Mouse (Mus musculus) midbrain, embryonic 11.5 days (tissue): Measurements from ENCODE around the gene Fstl1. TPM values are rescaled to one million over a fixed set of nuclear protein-coding genes. Genes with fewer than 3 reads are reported as not detected.

Experiments
- ATAC-seq: fragments of 200-750 bp; cut with Nextera tagmentation; 2 replicates; pipeline ENCODE4 v1.8.0; 2017; ENCODE audit warnings: moderate TSS enrichment, moderate library complexity; ENCODE audit not compliant: low FRiP score
- DNase-seq: peaks from one replicate; pipeline ENCODE4 v3.0.0; 2015; ENCODE audit warnings: low spot score; ENCODE audit errors: missing footprints
- H3K27ac ChIP-seq: fragments of 300-500 bp; sonication (generic); 2 replicates; pipeline ENCODE4 v1.5.1; 2014; ENCODE audit warnings: low read depth, low read length
- H3K27me3 ChIP-seq: fragments of 300-500 bp; sonication (generic); 2 replicates; pipeline ENCODE4 v1.6.1; 2014; ENCODE audit warnings: mild to moderate bottlenecking, low read length, moderate library complexity, mixed read lengths; ENCODE audit not compliant: control insufficient read depth, insufficient read depth
- H3K36me3 ChIP-seq: fragments of 300-500 bp; sonication (generic); 2 replicates; pipeline ENCODE4 v1.6.1; 2014; ENCODE audit warnings: mild to moderate bottlenecking, low read length, moderate library complexity, mixed read lengths; ENCODE audit not compliant: control insufficient read depth, insufficient read depth
- H3K4me1 ChIP-seq: fragments of 300-500 bp; sonication (generic); 2 replicates; pipeline ENCODE4 v1.6.1; 2014; ENCODE audit warnings: low read length; ENCODE audit not compliant: control insufficient read depth, insufficient read depth
- H3K4me2 ChIP-seq: fragments of 300-500 bp; sonication (generic); 2 replicates; pipeline ENCODE4 v1.6.1; 2014; ENCODE audit warnings: mild to moderate bottlenecking, moderate library complexity
- H3K4me3 ChIP-seq: fragments of 300-500 bp; sonication (generic); 2 replicates; pipeline ENCODE4 v1.5.1; 2014; ENCODE audit warnings: low read depth, low read length
- H3K9ac ChIP-seq: fragments of 300-500 bp; sonication (generic); 2 replicates; pipeline ENCODE4 v1.6.1; 2014; ENCODE audit warnings: low read length
- H3K9me3 ChIP-seq: fragments of 300-500 bp; sonication (generic); 2 replicates; pipeline ENCODE4 v1.6.1; 2016; ENCODE audit warnings: low read length; ENCODE audit not compliant: control insufficient read depth
- WGBS: fragments of 180-500 bp; shearing (Covaris S2); extraction: QIAGEN DNeasy Blood & Tissue Kit; methylation state at CpG from one replicate; pipeline ENCODE4 v1.1.7; 2014; 5-methylcytosine and 5-hydroxymethylcytosine counted together
- polyA plus RNA-seq: library from polyadenylated mRNA; unstranded; fragments of >200 nt; fragmentation: Nextera tagmentation; extraction: Ambion mirVana; gene quantifications from 2 replicates; pipeline ENCODE4 v1.2.1, GENCODE M21; 2014

Fstl1 gene
- polyA plus RNA-seq, 1 experiment from 2014 or later, result 199 TPM

DNA sequence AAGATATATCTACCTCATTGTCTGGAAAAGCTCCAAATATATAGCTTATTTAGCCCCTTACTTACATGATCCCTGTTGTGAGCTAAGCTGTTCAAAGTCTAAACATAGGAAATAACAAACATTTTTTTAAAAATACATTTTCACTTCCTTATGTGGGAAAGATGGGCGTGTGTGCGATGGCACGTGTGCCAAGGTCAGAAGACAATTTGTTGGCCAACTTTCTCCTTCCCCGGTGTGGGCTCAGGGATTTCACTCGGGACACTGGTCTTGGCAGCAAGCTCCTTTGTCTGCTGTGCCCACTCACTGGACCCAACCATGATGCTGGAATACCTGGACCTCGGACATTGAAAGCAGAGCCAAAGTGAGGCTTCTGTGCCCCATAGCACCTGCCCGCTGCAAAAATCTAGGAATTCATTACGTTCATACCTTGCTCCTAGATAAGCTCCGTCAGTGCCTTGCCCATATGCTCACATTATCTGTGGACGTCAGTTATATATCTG, 19.0 kb downstream of the Fstl1 start:
- H3K4me2 ChIP-seq, result no peak overlapping the region
- no peak overlapping the region for H3K9ac ChIP-seq
- no peak for ATAC-seq
- H3K4me3 ChIP-seq, result no peak overlapping the region
- no peaks in the 10 kb centered on the region for H3K9me3 ChIP-seq
- H3K27me3 ChIP-seq, result no peaks in the 10 kb centered on the region
- H3K27ac ChIP-seq, result no peak overlapping the region
- H3K4me1 ChIP-seq, result no peaks in the 10 kb centered on the region
- WGBS, result 93% methylated on average over 10 of the region's 10 CpGs
- no peaks in the 10 kb centered on the region for H3K36me3 ChIP-seq
- DNase-seq, result no peak

DNA sequence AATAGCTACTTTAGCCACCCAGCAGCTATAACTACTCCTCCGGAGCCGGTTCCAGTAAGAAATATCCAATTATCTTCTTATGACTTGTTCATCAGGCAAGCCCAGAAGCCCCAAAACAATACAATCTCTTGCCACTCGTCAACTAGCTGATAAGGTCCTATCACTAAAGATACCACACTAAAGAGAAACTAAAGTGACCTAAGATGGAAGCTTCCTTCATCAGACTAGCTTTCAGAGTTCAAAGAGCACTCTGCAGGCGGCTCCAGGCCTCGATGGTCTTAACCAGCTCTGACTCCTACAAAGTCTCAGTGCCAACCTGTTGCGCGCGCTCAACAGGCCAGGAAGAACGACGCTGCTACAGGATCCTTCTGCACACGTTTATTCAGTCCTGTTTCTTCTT, 19.6 kb downstream of the Fstl1 start:
- H3K4me3 ChIP-seq, result no peak overlapping the region
- no peaks in the 10 kb centered on the region for H3K9me3 ChIP-seq
- 95% methylated on average over 11 of the region's 11 CpGs for WGBS

DNA sequence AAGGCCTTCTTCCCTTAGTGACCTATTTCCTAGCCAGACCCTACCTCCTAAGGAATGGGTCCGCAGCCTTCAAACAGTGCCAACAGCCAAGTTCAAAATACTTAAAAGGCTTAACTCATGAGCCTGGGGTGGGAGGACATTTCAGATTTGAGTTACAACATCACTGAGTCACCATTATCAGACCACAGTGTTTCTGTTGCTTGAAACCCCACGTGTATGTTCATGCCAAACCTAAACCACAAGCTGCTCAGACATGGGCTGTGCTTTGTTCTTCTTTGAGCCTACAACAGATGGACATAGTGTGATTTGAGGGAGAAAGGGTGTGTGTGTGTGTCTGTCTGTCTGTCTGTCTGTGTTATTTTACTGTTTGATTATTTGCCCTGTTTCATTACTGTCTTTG, 24.4 kb downstream of the Fstl1 start:
- ATAC-seq (no peak), DNase-seq (peak; percentile 76)
- H3K4me1 ChIP-seq, result no peaks in the 10 kb centered on the region
- no peaks in the 10 kb centered on the region for H3K27me3 ChIP-seq
- WGBS, result 95% methylated on average over 2 of the region's 2 CpGs
- no peak overlapping the region for H3K4me3 ChIP-seq
- no peak overlapping the region for H3K4me2 ChIP-seq
- H3K27ac ChIP-seq, result no peak overlapping the region
- H3K36me3 ChIP-seq, result peaks cover 9% of the 10 kb centered on the region; the same call in 1 of the 2 replicates
- peaks cover 3% of the 10 kb centered on the region; the same call in 1 of the 2 replicates for H3K9me3 ChIP-seq
- H3K9ac ChIP-seq, result no peak overlapping the region

More for the DNA sequence above, 19.6 kb downstream of the Fstl1 start:
- H3K4me2 ChIP-seq, result no peak overlapping the region
- H3K27ac ChIP-seq, result no peak overlapping the region
- DNase-seq, result no peak
- no peaks in the 10 kb centered on the region for H3K27me3 ChIP-seq
- ATAC-seq, result no peak
- no peaks in the 10 kb centered on the region for H3K4me1 ChIP-seq
- H3K9ac ChIP-seq, result no peak overlapping the region
- H3K36me3 ChIP-seq, result no peaks in the 10 kb centered on the region

DNA sequence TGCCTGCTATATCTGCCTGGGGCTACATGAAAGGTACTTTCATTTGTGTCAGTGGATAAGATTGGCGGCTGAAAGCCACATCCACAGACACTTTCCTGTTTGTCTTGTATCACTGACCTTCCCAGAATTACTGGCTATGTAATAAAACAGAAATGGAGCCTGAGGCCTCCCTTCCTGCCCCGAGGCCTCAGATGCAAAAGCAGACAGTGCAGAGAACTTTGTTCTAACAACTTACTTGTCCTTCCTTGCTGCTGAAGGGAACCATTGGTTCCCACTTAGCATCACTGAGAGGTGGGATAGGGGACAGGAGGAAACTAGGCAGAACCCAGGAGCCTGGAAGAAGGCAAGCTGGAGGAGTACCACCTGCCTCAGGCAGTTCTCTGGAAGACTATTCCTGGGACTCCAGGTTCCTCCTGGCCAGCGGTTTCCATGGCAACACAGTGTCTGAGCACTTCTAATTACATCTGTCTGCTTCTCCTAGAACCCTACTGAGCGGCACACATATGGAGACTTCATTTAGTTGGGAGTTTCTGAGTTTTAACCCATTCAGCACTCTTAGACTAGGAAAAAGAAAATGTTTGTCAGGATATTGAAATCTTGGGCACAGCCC, 26.1 kb downstream of the Fstl1 start:
- H3K4me1 ChIP-seq, result no peaks in the 10 kb centered on the region
- H3K27me3 ChIP-seq, result no peaks in the 10 kb centered on the region
- H3K36me3 ChIP-seq, result peaks cover 9% of the 10 kb centered on the region; the same call in 1 of the 2 replicates
- no peak overlapping the region for H3K9ac ChIP-seq
- peaks cover 3% of the 10 kb centered on the region; the same call in 1 of the 2 replicates for H3K9me3 ChIP-seq
- H3K4me2 ChIP-seq, result no peak overlapping the region
- H3K27ac ChIP-seq, result no peak overlapping the region
- DNase-seq (peak; percentile 70), ATAC-seq (no peak)
- H3K4me3 ChIP-seq, result no peak overlapping the region
- 66% methylated on average over 4 of the region's 4 CpGs for WGBS

DNA sequence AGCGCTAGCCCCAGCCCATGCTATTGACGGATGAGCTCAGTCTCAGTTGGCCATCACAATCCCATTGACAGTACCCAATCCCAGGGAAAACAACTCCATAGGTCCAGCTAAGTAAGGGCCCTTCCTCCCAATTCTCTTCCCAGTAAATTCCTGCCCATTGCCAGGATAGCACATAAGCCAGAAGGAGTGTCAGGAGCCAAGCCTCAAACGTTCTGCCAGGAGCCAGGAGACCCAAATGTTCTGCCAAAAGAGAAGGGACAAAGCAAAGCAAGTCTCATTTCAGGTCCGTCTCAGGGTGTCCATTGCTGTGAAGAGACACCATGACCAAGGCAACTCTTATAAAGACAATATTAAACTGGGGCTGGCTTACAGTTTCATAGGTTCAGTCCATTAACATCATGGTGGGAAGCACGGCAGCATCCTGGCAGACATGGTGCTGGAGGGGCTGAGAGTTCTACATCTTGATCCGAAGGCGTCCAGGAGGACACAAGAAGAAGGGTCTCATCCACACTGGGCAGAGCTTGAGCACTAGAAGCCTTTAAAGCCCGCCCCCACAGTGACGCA, 26.8 kb downstream of the Fstl1 start:
- H3K27me3 ChIP-seq, result no peaks in the 10 kb centered on the region
- no peak overlapping the region for H3K9ac ChIP-seq
- H3K4me2 ChIP-seq, result no peak overlapping the region
- H3K27ac ChIP-seq, result no peak overlapping the region
- WGBS, result 93% methylated on average over 9 of the region's 9 CpGs
- peaks cover 3% of the 10 kb centered on the region; the same call in 1 of the 2 replicates for H3K9me3 ChIP-seq
- DNase-seq, result no peak
- no peak overlapping the region for H3K4me3 ChIP-seq
- no peaks in the 10 kb centered on the region for H3K4me1 ChIP-seq
- H3K36me3 ChIP-seq, result peaks cover 9% of the 10 kb centered on the region; the same call in 1 of the 2 replicates
- ATAC-seq, result no peak

DNA sequence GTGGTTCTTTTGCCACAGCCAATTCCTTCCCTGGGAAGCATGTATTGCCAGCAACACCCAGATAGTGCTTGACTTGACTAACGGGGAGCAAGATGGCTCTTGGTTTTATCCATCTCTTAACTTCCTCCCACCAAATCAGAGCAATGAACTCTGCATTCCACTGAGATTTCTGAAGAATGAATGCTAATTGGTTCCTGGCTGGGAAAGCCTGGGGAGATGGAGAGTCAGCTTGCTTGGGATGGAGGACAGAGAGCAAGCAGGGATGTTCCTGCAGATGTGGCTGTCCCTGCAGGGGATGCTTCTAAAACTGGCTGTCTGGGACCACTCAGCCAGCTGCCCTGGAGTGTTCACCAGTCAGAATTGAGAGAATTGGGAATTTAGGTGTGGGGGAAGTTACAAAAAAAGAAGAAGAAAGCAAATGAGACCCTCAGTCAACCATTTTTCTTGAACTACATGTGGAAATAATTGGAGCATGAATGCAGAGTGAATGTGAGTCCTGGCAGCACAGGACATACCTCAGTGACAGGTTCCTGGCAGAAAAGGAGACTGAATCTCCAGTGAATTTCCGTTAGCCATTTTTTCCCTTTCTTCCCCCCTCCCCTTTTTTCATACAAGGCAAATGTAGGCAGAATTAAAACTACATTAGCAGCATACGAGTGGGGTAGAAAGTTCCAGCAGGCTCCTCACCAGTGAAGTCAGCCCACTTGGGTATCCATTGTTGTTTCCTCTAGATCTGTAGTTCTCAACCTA, 29.2 kb downstream of the Fstl1 start:
- Histone ChIP-seq H3K27ac (no peak overlapping the region), H3K36me3 (peaks cover 9% of the 10 kb centered on the region; the same call in 1 of the 2 replicates), H3K4me1 (peaks cover 9% of the 10 kb centered on the region; the same call in 1 of the 2 replicates), H3K4me3 (no peak overlapping the region), H3K4me2 (no peak overlapping the region), H3K9me3 (peaks cover 3% of the 10 kb centered on the region; the same call in 1 of the 2 replicates), H3K9ac (no peak overlapping the region), H3K27me3 (no peaks in the 10 kb centered on the region)
- DNase-seq (no peak), ATAC-seq (no peak)
- 83% methylated on average over 3 of the region's 3 CpGs for WGBS

DNA sequence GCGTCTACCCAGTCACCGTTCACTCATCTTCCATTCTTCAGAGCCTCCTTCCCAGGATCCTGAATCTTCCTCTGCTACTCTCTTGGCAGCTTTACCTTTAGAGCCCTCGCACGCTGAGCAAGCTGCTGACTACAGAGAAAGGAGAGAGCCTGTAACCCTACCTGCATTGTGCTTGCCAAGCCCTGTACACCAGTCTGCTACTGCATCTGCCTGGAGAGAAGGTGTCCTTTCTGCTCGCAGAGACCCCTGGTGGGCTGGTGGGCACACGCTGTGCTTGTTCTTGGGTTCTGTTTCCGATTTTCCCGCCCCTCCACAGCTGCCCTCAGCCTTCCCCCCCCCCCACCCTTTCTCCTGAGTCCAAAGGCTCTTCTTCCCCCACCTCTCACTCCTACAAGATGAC, 30.6 kb downstream of the Fstl1 start:
- Histone ChIP-seq H3K4me3 (no peak overlapping the region), H3K27ac (no peak overlapping the region), H3K9ac (no peak overlapping the region), H3K27me3 (no peaks in the 10 kb centered on the region), H3K36me3 (peaks cover 9% of the 10 kb centered on the region; the same call in 1 of the 2 replicates), H3K9me3 (peaks cover 3% of the 10 kb centered on the region; the same call in 1 of the 2 replicates), H3K4me2 (no peak overlapping the region), H3K4me1 (peaks cover 9% of the 10 kb centered on the region; the same call in 1 of the 2 replicates)
- ATAC-seq (no peak), DNase-seq (no peak)
- WGBS, result 74% methylated on average over 8 of the region's 8 CpGs

DNA sequence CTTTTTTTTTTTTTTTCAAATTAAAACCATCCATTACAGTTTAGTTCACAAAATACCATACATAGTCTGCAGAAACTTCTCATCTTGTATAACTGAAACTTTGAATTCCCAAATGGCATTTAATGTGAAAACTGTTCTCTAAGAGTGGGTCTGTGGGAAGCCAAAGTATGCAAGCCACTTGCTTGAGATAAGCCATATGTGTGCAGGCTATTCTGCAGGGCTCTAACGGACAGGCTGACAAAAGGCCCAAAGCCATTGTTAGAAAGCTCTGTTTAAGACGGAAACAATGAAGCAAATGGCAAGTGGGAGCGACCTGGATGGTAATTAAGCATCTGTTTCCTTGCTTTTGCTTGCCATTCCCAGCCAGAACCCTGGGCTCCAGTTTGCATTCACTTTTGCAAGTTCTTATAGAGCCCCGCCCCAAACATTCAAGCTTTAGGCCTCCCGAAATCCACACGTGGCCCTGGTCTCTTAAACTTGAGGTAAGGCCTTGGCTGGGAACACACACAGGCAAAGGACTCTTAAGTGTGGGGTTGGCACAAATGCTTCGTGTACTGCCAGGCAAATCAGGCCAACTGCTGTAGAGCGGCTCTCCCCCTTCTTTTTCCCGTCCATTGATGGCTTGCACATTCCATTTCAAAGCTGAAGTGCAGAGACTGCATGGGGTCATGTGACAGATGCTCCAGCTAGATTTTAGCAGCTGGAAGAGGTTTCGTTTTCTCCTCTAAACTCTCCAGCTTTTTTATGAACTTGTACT, 32.4 kb downstream of the Fstl1 start:
- peaks cover 9% of the 10 kb centered on the region; the same call in 1 of the 2 replicates for H3K36me3 ChIP-seq
- DNase-seq, result peak; percentile 87
- ATAC-seq, result peak; percentile 45; the same call in 1 of the 2 replicates
- H3K4me1 ChIP-seq, result peaks cover 16% of the 10 kb centered on the region
- peak overlapping the region; percentile 36; the same call in 1 of the 2 replicates for H3K9ac ChIP-seq
- H3K9me3 ChIP-seq, result peaks cover 3% of the 10 kb centered on the region; the same call in 1 of the 2 replicates
- peak overlapping the region; percentile 66 for H3K27ac ChIP-seq
- H3K27me3 ChIP-seq, result no peaks in the 10 kb centered on the region
- no peak overlapping the region for H3K4me2 ChIP-seq
- no peak overlapping the region for H3K4me3 ChIP-seq
- 39% methylated on average over 10 of the region's 10 CpGs for WGBS
